Mouse (Mus musculus) ES-Bruce4 (cell line): ENCODE results near the gene Sema3b.

Experiments used
- CTCF ChIP-seq: IDR thresholded peaks from one replicate; pipeline ENCODE4 v1.8.1; 2011; ENCODE audit warnings: low read depth, low read length
- POLR2A ChIP-seq: IDR thresholded peaks from one replicate; pipeline ENCODE4 v1.8.1; 2011; ENCODE audit warnings: low read length; ENCODE audit not compliant: insufficient read depth

- TF ChIP-seq POLR2A (no peak), CTCF (peak; percentile 83)
Measured at GRCm38 (mm10) chr9:107612191-107612944, 3.3 kb upstream of the Sema3b start.
